Mouse (Mus musculus): ENCODE measurements around the gene Gm8113.
"Not testable (repeated sequence)": the region's sequence is repeated elsewhere in the genome, so short reads cannot be mapped to it uniquely, and the experiment has no call there.

- not testable (repeated sequence) for TF ChIP-seq CTCF, EP300 (IDR thresholded peaks at IDR 0.05; ENCODE audit: low read depth)
These were observed 8.2 kb downstream of the Gm8113 start for GRCm38 (mm10) chr14:43933399-43933798.

All from liver, postnatal 0 days (tissue).